Mouse (Mus musculus): ENCODE measurements at regions not wholly inside any gene's neighbourhood (a gene's known extent, or its start where the extent isn't known, plus 50 kb on each side); places are given as distances from the start of the nearest gene placed in this dataset.

DNA sequence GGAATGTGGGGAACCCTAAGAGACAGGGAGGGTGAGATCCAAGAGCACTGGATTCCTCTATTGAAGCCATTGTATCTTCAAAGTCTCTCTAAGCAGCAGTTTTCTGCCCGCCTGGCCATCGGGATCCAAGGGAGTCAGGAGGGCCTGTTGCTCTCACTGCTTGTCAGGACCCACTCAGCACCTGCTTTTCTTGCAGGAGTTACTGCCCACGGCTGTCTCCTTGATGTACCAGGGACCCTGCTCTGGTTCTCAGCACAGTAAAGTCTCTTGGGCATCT is 224.2 kb downstream of the Cdc5l start:
- no peak for ATAC-seq (ENCODE audit: low read depth)
- 50% methylated on average over 3 of the region's 3 CpGs for WGBS (ENCODE audit: insufficient replicate concordance)
- Histone ChIP-seq H3K4me3 (ENCODE audit: low read depth, low read length) (no peak overlapping the region), H3K9me3 (replicated peaks; ENCODE audit: control insufficient read depth, low read length) (no peaks in the 10 kb centered on the region), H3K36me3 (ENCODE audit: control insufficient read depth, insufficient read depth) (no peaks in the 10 kb centered on the region), H3K4me2 (ENCODE audit: low read depth, low read length) (no peak overlapping the region), H3K27me3 (ENCODE audit: control insufficient read depth, insufficient read depth, low read depth, low read length) (no peaks in the 10 kb centered on the region), H3K9ac (ENCODE audit: low read depth, low read length) (no peak overlapping the region), H3K27ac (ENCODE audit: low read length) (no peak overlapping the region), H3K4me1 (ENCODE audit: control insufficient read depth, low read depth, low read length) (no peaks in the 10 kb centered on the region)

GRCm38 (mm10) chr17:45208596-45209386 is 224.7 kb downstream of the Cdc5l start:
- H3K9me3 ChIP-seq (replicated peaks; ENCODE audit: control insufficient read depth, low read length): no peaks in the 10 kb centered on the region
- no peaks in the 10 kb centered on the region for H3K36me3 ChIP-seq (ENCODE audit: control insufficient read depth, insufficient read depth)
- no peaks in the 10 kb centered on the region for H3K4me1 ChIP-seq (ENCODE audit: control insufficient read depth, low read depth, low read length)
- no peak overlapping the region for H3K27ac ChIP-seq (ENCODE audit: low read length)
- no peak overlapping the region for H3K4me3 ChIP-seq (ENCODE audit: low read depth, low read length)
- WGBS (ENCODE audit: insufficient replicate concordance): 53% methylated on average over 14 of the region's 14 CpGs
- ATAC-seq (ENCODE audit: low read depth): no peak
- H3K27me3 ChIP-seq (ENCODE audit: control insufficient read depth, insufficient read depth, low read depth, low read length): no peaks in the 10 kb centered on the region
- H3K4me2 ChIP-seq (ENCODE audit: low read depth, low read length): no peak overlapping the region
- H3K9ac ChIP-seq (ENCODE audit: low read depth, low read length): no peak overlapping the region

DNA sequence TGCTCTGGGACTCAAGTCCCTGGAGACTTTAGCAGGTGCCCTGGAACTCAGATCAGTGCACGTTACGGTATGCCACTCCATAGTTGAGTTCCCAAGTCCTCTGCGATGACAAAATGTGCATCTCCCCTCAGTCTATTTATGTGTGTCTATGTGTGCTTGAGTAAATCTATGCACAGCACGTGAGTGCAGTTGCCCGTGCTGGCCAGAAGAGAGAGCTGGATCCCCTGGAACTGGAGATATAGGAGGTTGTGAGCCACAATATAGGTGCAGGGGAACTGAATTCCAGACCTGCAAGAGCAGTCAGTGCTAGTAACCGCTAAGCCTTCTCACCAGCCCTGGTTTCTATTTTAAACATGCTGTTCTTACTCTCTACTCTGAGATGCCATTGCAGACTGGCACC is 237.8 kb downstream of the Cdc5l start:
- H3K4me2 ChIP-seq (ENCODE audit: low read depth, low read length): no peak overlapping the region
- H3K4me3 ChIP-seq (ENCODE audit: low read depth, low read length): no peak overlapping the region
- H3K36me3 ChIP-seq (ENCODE audit: control insufficient read depth, insufficient read depth): no peaks in the 10 kb centered on the region
- no peak overlapping the region for H3K9ac ChIP-seq (ENCODE audit: low read depth, low read length)
- no peak overlapping the region for H3K27ac ChIP-seq (ENCODE audit: low read length)
- ATAC-seq (ENCODE audit: low read depth): no peak
- WGBS (ENCODE audit: insufficient replicate concordance): 74% methylated on average over 6 of the region's 6 CpGs
- no peaks in the 10 kb centered on the region for H3K9me3 ChIP-seq (replicated peaks; ENCODE audit: control insufficient read depth, low read length)
- no peaks in the 10 kb centered on the region for H3K27me3 ChIP-seq (ENCODE audit: control insufficient read depth, insufficient read depth, low read depth, low read length)
- no peaks in the 10 kb centered on the region for H3K4me1 ChIP-seq (ENCODE audit: control insufficient read depth, low read depth, low read length)

DNA sequence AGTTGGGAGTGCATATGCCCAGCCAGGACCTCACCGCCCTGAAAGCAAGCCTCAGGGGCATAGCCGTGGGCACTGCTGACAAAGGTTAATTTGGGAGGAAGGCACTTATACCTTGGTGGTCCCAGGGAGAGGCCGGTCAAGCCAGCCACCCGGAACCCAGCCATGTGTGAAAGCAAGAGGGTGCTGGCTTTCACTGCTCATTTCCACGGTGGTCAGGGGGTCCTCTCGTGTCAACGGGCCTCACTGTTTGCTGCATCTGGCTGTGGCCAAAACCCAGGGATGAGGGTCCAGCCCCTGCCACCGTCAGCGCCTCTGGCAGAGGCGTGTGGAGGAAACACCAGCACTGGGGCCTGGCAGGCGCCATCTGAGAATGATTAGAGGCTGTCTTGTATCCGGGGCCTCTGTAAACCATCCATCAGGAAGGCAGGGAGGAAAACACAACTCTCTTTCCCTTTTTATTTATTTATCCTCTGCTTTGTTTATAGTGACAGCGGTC is 238.7 kb downstream of the Cdc5l start:
- Histone ChIP-seq H3K27ac (ENCODE audit: low read length) (no peak overlapping the region), H3K9ac (ENCODE audit: low read depth, low read length) (no peak overlapping the region), H3K27me3 (ENCODE audit: control insufficient read depth, insufficient read depth, low read depth, low read length) (no peaks in the 10 kb centered on the region), H3K36me3 (ENCODE audit: control insufficient read depth, insufficient read depth) (no peaks in the 10 kb centered on the region), H3K4me1 (ENCODE audit: control insufficient read depth, low read depth, low read length) (no peaks in the 10 kb centered on the region), H3K9me3 (replicated peaks; ENCODE audit: control insufficient read depth, low read length) (no peaks in the 10 kb centered on the region), H3K4me3 (ENCODE audit: low read depth, low read length) (no peak overlapping the region), H3K4me2 (ENCODE audit: low read depth, low read length) (no peak overlapping the region)
- ATAC-seq (ENCODE audit: low read depth): no peak
- 47% methylated on average over 13 of the region's 13 CpGs for WGBS (ENCODE audit: insufficient replicate concordance)

GRCm38 (mm10) chr17:45193456-45194025 is 240.0 kb downstream of the Cdc5l start:
- H3K27ac ChIP-seq (ENCODE audit: low read length): no peak overlapping the region
- no peaks in the 10 kb centered on the region for H3K27me3 ChIP-seq (ENCODE audit: control insufficient read depth, insufficient read depth, low read depth, low read length)
- H3K4me3 ChIP-seq (ENCODE audit: low read depth, low read length): no peak overlapping the region
- no peaks in the 10 kb centered on the region for H3K4me1 ChIP-seq (ENCODE audit: control insufficient read depth, low read depth, low read length)
- no peak overlapping the region for H3K9ac ChIP-seq (ENCODE audit: low read depth, low read length)
- no peak for ATAC-seq (ENCODE audit: low read depth)
- H3K9me3 ChIP-seq (replicated peaks; ENCODE audit: control insufficient read depth, low read length): no peaks in the 10 kb centered on the region
- H3K4me2 ChIP-seq (ENCODE audit: low read depth, low read length): no peak overlapping the region
- H3K36me3 ChIP-seq (ENCODE audit: control insufficient read depth, insufficient read depth): no peaks in the 10 kb centered on the region
- 58% methylated on average over 11 of the region's 11 CpGs for WGBS (ENCODE audit: insufficient replicate concordance)

DNA sequence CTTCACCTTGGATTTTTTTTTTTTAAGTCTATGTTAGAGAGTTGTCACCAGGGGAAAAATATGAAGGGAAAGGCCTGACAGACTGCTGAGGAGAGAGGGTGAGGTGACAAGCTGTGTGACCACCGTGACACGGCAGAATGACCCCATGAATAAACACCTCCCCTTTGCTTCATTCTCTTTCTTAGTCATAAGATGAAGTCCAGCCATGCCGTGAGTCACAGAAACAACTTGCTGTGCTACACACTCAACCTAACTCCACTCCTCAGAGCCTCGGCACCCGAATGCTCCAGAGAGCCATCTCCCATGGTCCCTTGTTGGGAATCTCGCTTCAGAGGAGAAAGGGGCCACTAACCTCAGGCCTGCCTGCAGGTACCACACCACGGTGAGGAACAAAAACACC is 246.1 kb downstream of the Cdc5l start:
- H3K4me3 ChIP-seq (ENCODE audit: low read depth, low read length): no peak overlapping the region
- H3K27me3 ChIP-seq (ENCODE audit: control insufficient read depth, insufficient read depth, low read depth, low read length): no peaks in the 10 kb centered on the region
- no peak overlapping the region for H3K9ac ChIP-seq (ENCODE audit: low read depth, low read length)
- no peaks in the 10 kb centered on the region for H3K9me3 ChIP-seq (replicated peaks; ENCODE audit: control insufficient read depth, low read length)
- 53% methylated on average over 7 of the region's 7 CpGs for WGBS (ENCODE audit: insufficient replicate concordance)
- H3K36me3 ChIP-seq (ENCODE audit: control insufficient read depth, insufficient read depth): no peaks in the 10 kb centered on the region
- no peak overlapping the region for H3K27ac ChIP-seq (ENCODE audit: low read length)
- H3K4me2 ChIP-seq (ENCODE audit: low read depth, low read length): no peak overlapping the region
- H3K4me1 ChIP-seq (ENCODE audit: control insufficient read depth, low read depth, low read length): no peaks in the 10 kb centered on the region
- no peak for ATAC-seq (ENCODE audit: low read depth)

GRCm38 (mm10) chr17:45176340-45176739 is 257.2 kb downstream of the Cdc5l start:
- H3K4me2 ChIP-seq (ENCODE audit: low read depth, low read length): no peak overlapping the region
- H3K9me3 ChIP-seq (replicated peaks; ENCODE audit: control insufficient read depth, low read length): no peaks in the 10 kb centered on the region
- H3K27ac ChIP-seq (ENCODE audit: low read length): no peak overlapping the region
- no peak for ATAC-seq (ENCODE audit: low read depth)
- H3K27me3 ChIP-seq (ENCODE audit: control insufficient read depth, insufficient read depth, low read depth, low read length): no peaks in the 10 kb centered on the region
- H3K9ac ChIP-seq (ENCODE audit: low read depth, low read length): no peak overlapping the region
- H3K4me1 ChIP-seq (ENCODE audit: control insufficient read depth, low read depth, low read length): no peaks in the 10 kb centered on the region
- no peak overlapping the region for H3K4me3 ChIP-seq (ENCODE audit: low read depth, low read length)
- no peaks in the 10 kb centered on the region for H3K36me3 ChIP-seq (ENCODE audit: control insufficient read depth, insufficient read depth)
- WGBS (ENCODE audit: insufficient replicate concordance): 48% methylated on average over 4 of the region's 4 CpGs

DNA sequence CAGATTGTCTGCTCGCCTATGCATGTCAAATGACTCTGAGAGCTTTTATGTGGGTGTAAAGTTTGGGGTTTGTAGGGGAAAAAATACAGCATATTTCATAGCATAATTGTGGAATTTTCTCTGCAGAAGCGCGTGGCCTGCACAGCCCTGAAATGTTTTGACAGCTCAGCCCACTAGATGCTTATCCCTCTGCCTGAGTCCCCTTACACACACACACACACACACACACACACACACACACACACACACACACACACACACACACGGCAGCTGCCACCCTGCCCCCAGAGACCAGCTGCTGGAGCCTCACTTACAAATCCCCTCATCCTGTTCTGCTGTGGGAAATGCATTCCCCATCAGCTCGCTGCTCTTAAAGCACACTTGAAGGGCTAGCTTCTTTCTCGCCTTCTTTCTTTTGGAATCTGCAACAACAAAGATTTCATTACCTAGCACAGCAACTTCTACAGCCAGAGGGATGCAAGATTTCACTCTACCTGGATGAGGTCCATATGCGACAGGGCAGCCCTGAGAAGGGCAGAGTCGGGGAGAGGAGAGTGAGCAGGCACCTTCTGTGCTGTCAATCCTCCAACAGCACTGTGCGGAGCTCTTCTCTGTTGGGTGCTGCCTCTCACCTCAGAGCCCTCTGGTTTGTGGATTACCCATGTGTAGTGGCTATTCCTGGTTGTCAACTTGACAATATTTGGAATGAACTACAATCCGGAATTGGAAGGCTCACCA is 264.1 kb downstream of the Cdc5l start:
- WGBS (ENCODE audit: insufficient replicate concordance): 57% methylated on average over 10 of the region's 10 CpGs
- Histone ChIP-seq H3K36me3 (ENCODE audit: control insufficient read depth, insufficient read depth) (no peaks in the 10 kb centered on the region), H3K9me3 (replicated peaks; ENCODE audit: control insufficient read depth, low read length) (no peaks in the 10 kb centered on the region), H3K4me3 (ENCODE audit: low read depth, low read length) (no peak overlapping the region), H3K27ac (ENCODE audit: low read length) (no peak overlapping the region), H3K9ac (ENCODE audit: low read depth, low read length) (no peak overlapping the region), H3K27me3 (ENCODE audit: control insufficient read depth, insufficient read depth, low read depth, low read length) (no peaks in the 10 kb centered on the region), H3K4me1 (ENCODE audit: control insufficient read depth, low read depth, low read length) (no peaks in the 10 kb centered on the region), H3K4me2 (ENCODE audit: low read depth, low read length) (no peak overlapping the region)
- ATAC-seq (ENCODE audit: low read depth): no peak
